Mouse (Mus musculus): Measurements from ENCODE around the gene Gnb4.

Gnb4 gene

DNA sequence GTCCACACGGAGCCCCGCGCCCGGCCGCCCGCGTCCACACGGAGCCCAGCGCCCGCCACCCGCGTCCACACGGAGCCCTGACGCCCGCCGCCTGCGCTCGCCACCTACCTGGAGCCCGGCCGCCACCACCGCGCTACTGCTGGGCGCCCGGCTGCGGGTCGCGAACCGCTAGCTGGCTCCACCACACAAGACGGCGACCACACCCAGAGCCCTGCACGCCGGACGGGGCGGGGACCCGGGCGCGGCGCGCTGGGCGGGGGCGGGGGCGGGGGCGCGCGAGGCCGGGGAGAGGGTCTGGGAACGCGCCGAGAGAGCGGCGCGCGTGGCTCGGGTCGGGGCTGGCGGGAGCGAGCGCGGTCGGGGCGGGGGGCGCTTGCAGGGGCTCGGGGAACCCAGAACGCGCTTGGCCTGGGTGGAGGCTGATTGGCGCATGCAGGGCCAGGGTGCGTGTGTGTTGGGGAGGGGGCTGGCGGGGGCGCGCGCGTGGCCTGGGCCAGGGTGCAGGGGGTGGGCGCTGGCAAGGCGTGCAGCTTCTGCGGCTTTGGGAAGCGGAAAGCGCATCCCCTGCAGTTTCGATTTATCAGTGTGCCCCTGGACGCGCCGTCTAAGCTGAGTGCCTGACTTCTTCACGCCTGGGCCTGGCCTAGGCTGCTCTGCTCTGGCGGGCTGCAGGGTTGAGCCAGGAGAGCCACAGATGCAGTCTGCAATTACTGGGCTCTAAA, at the start of gene Gnb4:
TSS of gene Gnb4 (minus strand) at position 255 of the 722 bp plus-strand sequence.
- DNase-seq (ENCODE audit: low spot score in 2 of 2) = peak; percentile 29 to 30

DNA sequence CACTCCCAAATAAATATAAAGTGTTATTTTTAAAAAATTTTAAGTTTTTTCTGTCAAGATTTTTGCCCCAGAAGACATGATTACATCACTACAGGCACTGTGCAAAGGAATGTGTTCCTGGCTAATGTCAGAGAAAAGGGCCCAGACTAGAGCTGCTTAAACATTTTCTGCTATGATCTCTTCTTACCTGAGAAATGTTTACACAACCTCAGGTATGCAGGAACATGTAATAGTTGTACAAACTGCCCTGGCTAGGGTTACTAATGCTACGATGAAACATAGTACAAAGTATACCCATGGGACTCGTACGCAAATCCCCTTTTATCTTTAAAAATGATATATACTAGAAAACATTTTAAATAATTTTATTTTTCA, 45.2 kb upstream of the Gnb4 start:
- DNase-seq (ENCODE audit: low spot score in 2 of 2) = no peak

DNA sequence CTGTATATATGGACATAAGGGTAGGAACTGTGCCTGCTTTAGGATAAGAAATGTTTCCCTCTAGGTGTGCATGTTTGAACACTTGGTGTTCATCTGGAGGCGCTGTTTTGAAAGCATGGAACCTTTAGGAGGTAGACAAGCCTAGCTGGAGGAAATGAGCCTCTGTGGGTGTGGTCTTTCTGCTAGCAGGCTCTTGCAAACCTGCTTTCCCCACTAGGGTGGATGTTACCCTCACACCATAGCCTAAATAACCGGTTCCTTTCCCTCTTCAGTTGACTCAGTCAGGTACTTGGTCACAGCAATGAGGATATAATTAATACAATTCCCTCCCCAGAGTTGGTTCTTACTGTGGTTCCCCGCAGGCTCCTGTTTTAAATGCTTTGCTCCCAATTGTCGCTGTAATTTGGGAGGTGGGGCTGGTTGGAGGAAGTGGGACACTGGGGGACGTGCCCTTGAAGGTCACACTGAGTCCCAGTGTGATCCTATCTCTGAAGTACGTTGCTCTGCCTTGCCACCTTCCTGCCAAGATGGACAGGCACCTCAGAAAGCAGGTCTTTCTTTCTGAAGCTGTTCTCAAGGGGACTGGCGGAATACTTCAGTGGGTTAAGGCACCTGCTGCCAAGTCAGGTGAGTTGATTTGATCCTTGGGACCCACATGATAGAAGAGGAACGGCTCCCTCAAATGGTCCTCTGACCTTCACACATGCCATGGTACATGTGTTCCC, 44.6 kb upstream of the Gnb4 start:
- no peak for DNase-seq (ENCODE audit: low spot score in 2 of 2)

DNA sequence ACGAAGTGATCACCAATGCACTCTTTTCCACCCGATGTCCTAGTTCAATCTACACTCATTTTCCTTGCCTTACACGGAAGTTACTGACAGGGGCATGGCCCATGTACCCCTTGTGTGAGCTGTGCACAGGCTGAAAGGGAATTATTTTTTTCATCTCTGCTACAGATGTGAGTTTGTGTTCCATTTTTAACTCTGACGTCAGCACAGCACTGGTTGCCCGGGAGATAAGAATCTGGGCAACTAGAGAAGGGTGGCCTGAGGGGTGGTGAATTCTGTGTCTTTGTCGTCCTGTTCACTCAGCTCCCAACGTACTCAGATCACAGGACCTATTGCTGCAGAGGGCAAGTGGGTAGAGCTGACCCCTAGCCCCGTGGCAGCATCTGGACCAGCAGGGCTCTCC, 43.9 kb upstream of the Gnb4 start:
- DNase-seq (ENCODE audit: low spot score in 2 of 2) = no peak

DNA sequence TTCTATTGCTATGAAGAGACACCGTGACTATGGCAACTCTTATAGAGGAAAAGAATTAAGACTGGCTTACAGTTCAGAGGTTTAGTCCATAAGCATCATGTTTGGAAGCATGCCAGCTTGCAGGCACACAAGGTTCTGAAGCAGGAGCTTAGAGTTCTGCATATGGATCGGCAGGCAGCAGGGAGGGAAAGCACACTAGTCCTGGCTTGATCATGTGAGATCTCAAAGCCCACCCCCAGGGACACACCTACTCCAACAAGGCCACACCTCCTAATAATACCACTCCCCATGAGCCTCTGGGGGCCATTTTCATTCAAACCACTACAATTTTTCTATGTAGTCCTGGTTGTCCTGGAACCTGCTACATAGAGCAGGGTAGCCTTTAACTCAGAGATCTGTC, 43.1 kb upstream of the Gnb4 start:
- no peak for DNase-seq (ENCODE audit: low spot score in 2 of 2)

DNA sequence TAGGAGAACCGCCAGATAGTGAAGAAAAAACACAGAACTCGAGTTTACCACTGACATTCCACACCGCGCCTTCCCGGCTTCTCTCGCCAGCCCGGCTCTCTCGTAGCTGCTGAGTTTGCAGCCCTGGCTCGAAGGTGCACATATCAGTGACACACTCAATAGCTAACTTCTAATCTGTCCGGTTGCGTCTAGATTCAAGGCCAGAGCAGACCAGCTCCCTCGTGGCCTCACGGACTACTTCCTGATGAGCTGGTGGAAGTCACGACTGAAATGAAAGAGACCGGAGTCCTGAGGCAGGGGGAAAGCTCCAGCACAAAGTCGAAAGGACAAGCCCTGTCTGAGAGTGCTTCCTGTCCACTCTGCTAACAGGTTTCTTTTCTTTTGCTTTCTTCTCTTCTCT, 42.4 kb upstream of the Gnb4 start:
- DNase-seq (ENCODE audit: low spot score in 2 of 2) = no peak

DNA sequence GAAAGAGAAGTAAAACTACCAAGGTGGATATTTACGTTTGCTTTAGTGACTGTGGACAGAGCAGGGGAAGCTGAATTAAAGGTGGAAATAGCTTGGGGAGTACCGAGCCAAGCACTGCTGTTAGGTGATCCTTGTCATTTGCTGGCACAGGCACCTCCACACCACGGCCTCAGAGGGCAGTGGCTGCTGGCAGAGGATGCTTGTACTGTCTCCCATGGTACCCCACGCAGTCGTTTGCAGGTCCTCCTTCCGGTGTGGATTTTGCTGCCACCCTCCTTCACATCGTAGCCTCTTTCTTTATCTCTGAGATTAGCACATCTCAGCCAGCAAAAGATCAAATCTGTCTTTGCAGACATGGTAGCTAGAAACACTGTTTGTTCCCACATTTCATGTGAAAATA, 42.0 kb upstream of the Gnb4 start:
- no peak for DNase-seq (ENCODE audit: low spot score in 2 of 2)

DNA sequence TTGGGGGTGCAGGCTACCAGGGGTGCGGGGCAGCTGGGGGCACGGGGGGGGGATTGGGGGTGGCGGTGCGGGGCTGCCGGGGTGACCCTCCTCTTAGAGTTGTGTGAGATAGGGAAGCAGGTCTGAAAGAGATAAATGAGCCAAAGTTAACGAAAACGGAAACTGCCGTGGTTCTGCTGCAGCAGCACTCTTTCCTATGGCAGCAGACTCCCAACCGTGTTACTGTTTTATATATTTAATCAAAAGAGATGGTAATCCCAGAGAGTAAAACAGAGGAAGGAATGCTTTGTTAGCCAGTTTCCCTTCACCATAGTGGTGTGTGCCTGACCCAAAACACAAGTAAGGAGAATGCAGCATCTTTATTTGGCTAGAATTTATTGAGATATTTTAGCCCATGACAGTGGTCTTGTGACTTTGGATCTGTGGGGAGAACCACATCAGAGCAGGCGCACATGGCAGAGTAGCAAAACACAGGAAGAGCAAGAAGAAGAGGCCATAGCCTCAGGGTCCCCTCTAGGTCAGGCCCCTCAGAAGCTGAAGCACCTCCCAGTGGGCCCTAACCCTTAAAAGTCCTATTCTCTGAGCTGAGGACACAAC, 40.1 kb upstream of the Gnb4 start:
- no peak for DNase-seq (ENCODE audit: low spot score in 2 of 2)

DNA sequence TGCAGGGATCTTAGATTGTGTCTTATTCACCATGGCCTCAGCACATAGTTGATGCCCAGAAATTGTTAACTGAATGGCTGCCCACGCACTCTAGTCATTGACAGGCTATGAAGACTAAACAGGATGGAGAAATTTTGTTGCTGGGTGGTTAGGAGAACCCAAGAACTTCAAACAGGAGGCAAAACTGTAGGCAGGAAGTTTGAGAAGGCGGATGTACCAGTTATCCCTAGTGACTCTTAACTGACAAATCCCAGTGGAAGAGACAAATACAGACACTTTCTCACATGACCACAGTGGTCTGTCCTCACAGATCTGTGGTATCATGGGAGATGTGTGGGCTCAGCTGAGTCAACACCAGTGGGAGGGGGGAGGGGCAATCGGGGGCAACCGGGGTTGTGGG, 39.6 kb upstream of the Gnb4 start:
- no peak for DNase-seq (ENCODE audit: low spot score in 2 of 2)

DNA sequence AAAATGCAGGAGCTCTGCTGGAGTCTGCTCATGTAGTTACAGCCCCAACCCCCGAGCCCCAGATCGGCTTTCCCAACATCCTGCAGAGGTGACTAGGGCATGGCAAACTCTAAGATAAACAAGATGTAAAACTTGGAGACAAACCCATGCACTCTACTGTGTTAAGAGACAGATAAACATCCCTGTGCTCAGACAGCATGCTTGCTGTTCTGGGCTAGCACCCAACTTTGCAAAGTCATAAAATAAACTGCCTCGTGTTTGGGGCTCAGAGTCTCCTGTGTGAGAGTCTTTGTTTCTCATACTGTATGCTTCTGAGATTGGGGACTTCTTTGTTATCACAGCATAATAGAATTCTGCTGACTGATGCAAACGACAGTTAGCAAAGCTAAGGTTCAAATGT, 36.4 kb upstream of the Gnb4 start:
- DNase-seq (ENCODE audit: low spot score in 2 of 2) = no peak

DNA sequence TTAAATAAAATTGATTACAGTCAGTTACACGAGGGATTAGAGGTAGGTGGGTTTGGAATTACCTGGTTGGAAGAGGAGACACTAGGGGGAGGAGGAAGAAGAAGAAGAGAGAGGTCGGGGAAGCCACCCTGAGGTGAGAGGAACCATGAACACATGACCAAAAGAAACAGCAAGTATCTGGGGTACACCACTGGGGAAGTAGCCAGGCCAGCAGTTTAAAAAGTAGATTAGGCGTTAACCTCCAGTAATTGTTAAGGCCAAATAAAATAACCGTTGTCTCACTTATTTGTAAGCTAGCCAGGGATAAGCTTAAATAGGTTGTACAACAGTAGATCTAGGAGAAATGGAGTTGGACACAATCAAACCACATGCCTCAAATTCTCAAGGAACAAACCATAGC, 32.9 kb upstream of the Gnb4 start:
- no peak for DNase-seq (ENCODE audit: low spot score in 2 of 2)

DNA sequence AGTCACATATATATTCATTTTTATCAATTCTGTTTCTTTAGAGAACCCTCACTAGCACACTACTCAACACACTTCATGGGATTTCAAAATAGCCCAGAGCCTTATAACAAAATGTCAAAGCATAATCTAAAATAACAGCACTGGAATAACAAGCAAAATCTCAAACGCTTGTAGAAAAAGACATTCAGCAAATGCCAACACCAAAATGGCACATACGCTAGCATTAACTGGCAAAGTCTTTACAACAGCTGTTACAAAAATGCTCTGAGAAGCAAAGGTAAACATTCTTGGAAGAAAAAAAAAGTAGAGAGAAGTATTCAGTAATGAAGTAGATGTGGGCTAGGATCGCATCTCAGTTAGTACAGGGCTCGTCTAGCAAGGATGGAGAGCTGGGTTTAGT, 30.5 kb upstream of the Gnb4 start:
- no peak for DNase-seq (ENCODE audit: low spot score in 2 of 2)

DNA sequence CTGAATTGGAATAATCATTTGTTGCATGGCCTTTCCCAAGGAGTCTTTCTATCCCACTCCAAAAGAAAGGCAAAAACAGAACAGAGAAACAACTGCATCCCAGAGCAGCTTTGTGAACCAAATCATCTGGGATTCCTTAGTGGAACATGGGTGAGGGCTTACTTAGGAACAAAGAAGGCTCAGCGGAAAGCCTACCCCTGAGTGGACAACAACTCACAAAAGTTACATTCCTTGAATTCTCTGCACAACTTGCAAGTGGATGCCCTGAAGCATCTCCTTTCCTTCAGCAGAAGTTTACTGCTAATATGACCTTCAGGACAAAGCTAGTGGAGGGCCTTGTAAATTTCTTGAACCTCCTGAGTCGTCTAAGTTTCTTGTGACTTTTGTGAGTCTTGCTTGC, 28.4 kb upstream of the Gnb4 start:
- DNase-seq (ENCODE audit: low spot score in 2 of 2) = no peak

DNA sequence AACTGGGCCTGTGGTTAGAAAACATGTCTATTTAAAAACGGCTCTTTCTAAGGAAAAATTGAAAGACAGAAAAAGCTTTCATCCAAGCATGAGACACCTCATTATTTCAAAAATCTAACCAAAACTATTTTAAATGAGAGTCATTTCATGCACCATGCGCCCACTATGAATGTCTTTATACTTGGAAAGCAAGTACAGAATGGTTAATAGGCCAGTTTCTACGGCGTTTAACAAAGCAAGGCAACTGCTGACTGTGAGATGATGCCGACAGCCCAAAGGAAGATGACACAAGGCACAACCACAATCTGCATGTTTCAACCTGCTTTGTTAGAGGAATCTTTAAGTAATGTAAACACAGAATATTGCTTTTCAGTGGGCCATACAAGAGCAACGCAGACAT, 25.7 kb upstream of the Gnb4 start:
- no peak for DNase-seq (ENCODE audit: low spot score in 2 of 2)

DNA sequence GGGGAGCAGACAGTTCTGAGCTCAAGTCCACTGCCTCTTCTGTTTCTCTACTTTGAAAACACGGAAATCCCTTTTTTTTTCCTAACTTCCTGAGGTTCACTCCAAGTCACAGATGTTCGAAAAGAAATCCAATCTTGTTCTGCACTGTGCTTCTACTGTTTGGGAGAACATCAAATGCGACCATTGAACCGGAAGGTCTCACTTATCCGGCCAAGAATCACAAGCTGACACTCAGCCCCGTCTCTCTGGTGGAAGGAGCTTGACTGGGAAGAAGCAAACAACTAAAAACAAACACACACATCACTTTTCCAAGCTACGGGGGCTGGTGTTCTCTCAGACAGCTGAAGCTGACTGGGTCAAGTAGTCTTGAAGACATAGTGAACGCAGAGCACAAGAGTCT, 21.9 kb upstream of the Gnb4 start:
- no peak for DNase-seq (ENCODE audit: low spot score in 2 of 2)

DNA sequence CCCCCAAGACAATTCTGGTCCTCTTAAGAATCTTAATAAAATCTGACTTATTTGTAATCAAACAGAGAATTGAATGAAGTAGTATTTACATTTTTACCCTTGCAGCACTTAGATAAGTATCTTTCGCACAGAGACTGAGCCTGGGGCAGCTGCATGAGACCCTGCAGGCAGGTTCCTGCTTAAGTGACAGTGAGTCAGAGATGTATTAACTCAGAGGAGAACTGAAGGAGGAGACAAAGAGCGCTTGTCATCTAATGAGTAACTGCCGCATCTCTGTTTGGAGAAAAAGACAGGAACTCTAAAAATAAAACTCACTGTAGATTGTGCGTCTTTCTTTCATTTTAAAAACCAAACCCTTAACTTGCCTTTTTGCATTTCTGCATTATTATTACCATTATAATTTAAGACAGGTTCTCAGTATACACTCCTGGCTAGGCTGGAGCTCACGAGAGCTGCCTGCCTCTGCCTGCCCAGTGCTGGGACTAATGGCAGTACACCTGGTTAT, 16.4 kb upstream of the Gnb4 start:
- DNase-seq (ENCODE audit: low spot score in 2 of 2) = no peak

DNA sequence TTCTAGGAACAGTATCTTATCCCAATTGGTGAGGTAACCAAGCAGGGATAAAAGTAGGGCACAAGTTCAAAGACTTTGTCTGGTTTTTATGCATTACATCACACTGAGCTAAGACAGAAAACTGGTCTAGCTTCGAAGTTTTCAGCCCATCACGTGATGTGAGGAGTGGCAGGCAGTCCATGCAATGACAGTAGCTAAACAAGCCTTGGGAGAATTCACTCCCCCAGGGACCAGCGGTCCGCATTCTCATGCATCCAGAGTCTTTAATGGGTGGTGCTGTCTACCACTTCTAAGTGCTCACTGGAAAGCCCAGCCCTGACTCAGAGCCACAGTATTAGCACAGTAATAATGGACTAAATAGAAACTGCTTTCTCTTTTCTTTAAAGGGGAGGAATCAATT, 13.8 kb upstream of the Gnb4 start:
- DNase-seq (ENCODE audit: low spot score in 2 of 2) = no peak

DNA sequence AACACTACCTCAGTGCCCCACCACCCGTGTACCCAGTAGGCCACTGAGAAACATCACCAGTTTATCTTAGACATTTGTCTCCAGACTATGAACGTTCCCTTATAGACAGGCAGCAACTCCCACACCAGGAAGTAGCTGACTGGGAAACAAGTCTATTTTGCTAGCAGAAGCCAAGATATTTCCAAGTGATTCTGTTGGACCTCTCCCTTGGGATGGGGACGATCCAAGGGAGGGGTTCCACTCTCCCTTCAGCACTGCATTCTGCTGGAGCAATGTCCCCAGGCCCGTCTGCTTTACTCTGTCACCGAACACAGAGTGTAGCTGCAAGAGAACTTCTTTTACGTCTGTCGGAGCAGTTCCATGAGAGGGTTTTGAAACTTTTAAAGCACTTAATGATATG, 11.8 kb upstream of the Gnb4 start:
- DNase-seq (ENCODE audit: low spot score in 2 of 2) = no peak

DNA sequence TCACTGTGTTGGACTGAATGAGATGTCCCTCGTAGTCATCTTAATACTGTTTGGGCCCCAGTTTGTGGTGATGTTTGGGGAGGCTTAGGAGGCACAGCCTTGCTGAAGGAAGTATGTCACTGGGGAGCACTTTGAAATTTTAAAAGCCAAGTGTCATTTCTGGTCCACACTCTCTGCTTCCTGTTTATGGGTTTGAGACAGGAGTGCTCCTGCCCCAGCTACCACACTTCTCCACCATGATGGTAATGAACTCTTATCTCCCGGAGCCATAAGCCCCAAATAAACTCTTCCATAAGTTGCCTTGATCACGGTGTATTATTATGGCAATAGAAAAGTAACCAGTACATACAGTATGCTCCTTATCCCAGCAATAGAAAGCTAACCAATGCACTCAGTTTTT, 5.7 kb upstream of the Gnb4 start:
- no peak for DNase-seq (ENCODE audit: low spot score in 2 of 2)

DNA sequence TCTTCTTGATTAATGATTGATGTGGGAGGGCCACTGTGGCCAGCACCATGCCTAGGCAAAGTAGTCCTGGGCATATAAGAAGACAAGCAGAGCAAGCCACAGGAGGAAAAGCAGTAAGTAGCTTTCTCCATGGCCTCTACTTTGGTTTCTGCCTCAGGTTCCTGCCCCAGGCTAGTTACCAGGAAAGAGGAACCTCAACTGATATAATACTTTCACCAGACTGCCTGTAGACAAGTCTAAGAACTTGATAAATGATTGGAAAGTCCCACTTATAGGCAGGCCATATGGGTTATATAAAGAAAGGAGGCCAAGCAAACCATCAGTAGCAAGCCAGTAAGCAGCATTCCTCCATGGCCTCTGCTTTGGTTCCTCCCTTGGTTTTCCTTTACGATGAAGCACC, 5.3 kb upstream of the Gnb4 start:
- no peak for DNase-seq (ENCODE audit: low spot score in 2 of 2)

DNA sequence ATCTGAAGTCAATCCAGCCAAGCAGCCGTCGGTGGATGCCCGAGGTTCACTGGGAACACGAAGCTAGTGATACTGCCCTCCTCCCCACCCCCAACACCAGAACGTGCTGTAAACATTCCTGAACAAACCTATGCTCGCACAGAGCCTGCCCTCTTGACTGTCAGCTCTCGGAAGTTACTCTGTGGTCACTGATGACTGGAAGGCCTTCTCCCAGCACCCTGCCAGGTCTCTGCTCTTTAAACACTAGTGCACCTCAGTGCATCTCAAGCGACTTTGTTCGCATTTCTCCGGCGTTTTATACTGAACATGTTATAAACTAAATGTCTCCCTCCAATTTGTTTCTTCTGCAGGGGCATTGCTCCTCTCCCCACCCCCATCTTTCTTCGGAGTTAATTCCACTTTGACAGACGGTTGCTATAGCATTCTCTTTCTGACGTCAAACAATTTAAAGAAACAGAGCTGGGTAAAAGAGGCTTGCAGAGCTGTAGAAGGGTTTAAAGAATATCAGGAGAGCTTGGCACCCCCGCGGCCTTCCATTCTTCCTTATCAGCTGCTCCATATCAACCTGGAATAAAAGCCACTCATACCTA, 763 bp upstream of the Gnb4 start:
- peak in 1 of 2 experiments; percentile 29 for DNase-seq (ENCODE audit: low spot score in 2 of 2)

DNA sequence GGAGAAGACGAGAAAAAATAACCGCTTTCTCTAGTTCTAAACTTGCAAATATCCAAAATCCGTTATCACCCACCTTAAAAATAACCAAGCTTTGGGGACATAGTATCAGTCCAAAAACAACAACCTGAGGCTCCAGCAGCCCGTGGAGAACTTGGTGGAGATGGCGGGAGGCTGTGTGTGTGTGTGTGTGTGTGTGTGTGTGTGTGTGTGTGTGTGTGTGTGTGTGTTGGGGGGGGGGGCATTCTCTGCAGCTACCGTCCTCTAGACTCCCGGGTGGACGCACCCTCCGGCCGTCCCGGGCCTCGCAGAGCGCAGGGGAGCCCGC, 417 bp downstream of the Gnb4 start:
- DNase-seq (ENCODE audit: low spot score in 2 of 2) = no peak

DNA sequence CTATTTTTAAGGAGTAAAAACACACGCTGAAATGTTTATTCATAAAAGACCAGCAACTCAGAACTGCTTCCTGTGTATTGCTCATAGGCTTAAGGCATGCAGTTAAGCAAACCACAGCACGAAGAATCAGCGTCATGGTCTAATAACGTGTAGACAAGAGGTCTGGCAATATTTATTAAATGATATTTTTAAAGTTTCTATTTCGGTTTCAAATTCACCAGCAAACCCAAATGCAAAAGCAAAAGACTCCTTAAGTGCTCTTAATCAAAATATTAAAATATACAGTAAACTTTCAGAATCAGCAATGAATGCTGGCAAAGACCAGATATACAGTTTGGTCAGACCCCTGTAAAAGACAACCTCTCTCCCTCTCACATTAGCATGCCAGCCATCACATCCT, 1.0 kb downstream of the Gnb4 start:
- no peak for DNase-seq (ENCODE audit: low spot score in 2 of 2)
